Mouse (Mus musculus) cerebellum, adult 9-10 months (tissue): ENCODE data around the gene Zdhhc3.

Experiments used
- DNase-seq: peaks from one replicate; pipeline ENCODE4 v3.0.0; 2022

The Zdhhc3 gene

GRCm38 (mm10) chr9:123113931-123114330 is 926 bp upstream of the Zdhhc3 start:
- peak; percentile 16 for DNase-seq

- DNase-seq: no peak
Measured at GRCm38 (mm10) chr9:123111751-123112221, 1.2 kb downstream of the Zdhhc3 start.

- DNase-seq: no peak
Measured at GRCm38 (mm10) chr9:123109188-123109587, 3.8 kb downstream of the Zdhhc3 start.

GRCm38 (mm10) chr9:123107186-123107585 is 5.8 kb downstream of the Zdhhc3 start:
- DNase-seq: no peak

GRCm38 (mm10) chr9:123104362-123104761 is 8.6 kb downstream of the Zdhhc3 start:
- DNase-seq: no peak

- no peak for DNase-seq
Measured at GRCm38 (mm10) chr9:123103425-123103824, 9.6 kb downstream of the Zdhhc3 start.

- DNase-seq: no peak
Measured at GRCm38 (mm10) chr9:123099631-123100455, 13.2 kb downstream of the Zdhhc3 start.

GRCm38 (mm10) chr9:123090844-123091243 is 22.2 kb downstream of the Zdhhc3 start:
- no peak for DNase-seq

GRCm38 (mm10) chr9:123087558-123087957 is 25.4 kb downstream of the Zdhhc3 start:
- DNase-seq: no peak

GRCm38 (mm10) chr9:123085373-123085772 is 27.6 kb downstream of the Zdhhc3 start:
- no peak for DNase-seq

- no peak for DNase-seq
Measured at GRCm38 (mm10) chr9:123080796-123081195, 32.2 kb downstream of the Zdhhc3 start.

GRCm38 (mm10) chr9:123080355-123080754 is 32.6 kb downstream of the Zdhhc3 start:
- no peak for DNase-seq

GRCm38 (mm10) chr9:123079149-123079548 is 33.9 kb downstream of the Zdhhc3 start:
- DNase-seq: no peak

- no peak for DNase-seq
Measured at GRCm38 (mm10) chr9:123060172-123060571, 52.8 kb downstream of the Zdhhc3 start.

- no peak for DNase-seq
Measured at GRCm38 (mm10) chr9:123058724-123059292, 54.2 kb downstream of the Zdhhc3 start.

- DNase-seq: no peak
Measured at GRCm38 (mm10) chr9:123047665-123048064, 65.3 kb downstream of the Zdhhc3 start.

GRCm38 (mm10) chr9:123034426-123034825 is 78.6 kb downstream of the Zdhhc3 start, which contains the start of gene Tgm4:
TSS of gene Tgm4 (plus strand) at chr9:123034726.
- no peak for DNase-seq

- DNase-seq: no peak
Measured at GRCm38 (mm10) chr9:123031496-123032246, 81.3 kb downstream of the Zdhhc3 start.

GRCm38 (mm10) chr9:123024201-123024600 is 88.8 kb downstream of the Zdhhc3 start:
- DNase-seq: no peak

GRCm38 (mm10) chr9:123021636-123022379 is 91.2 kb downstream of the Zdhhc3 start:
- DNase-seq: peak; percentile 74

GRCm38 (mm10) chr9:123020995-123021631 is 91.9 kb downstream of the Zdhhc3 start, which contains the start of gene Tmem42:
TSS of gene Tmem42 (plus strand) at chr9:123021326.
- peak; percentile 91 for DNase-seq
